Mouse (Mus musculus) kidney, adult 2 months (tissue): ENCODE measurements at regions not wholly inside any gene's neighbourhood (a gene's known extent, or its start where the extent isn't known, plus 50 kb on each side); places are given as distances from the start of the nearest gene placed in this dataset.

Experiments
- CTCF ChIP-seq: fragments of 200-500 bp; conservative IDR thresholded peaks from 2 replicates; pipeline ENCODE4 v1.5.1; 2011; ENCODE audit warnings: low read depth, mild to moderate bottlenecking, control low read depth, low read length, moderate library complexity, mixed read lengths; ENCODE audit not compliant: insufficient read depth, insufficient read length
- POLR2A ChIP-seq: fragments of 200-500 bp; IDR thresholded peaks from one replicate; pipeline ENCODE4 v1.6.1; 2011; ENCODE audit warnings: low read depth, low read length, control low read depth

- TF ChIP-seq CTCF: no peak
- no peak for TF ChIP-seq POLR2A
These were observed 66.4 kb upstream of the Cyp1b1 start for GRCm38 (mm10) chr17:79781262-79781661.
